Mouse (Mus musculus): ENCODE measurements at regions not wholly inside any gene's neighbourhood (a gene's known extent, or its start where the extent isn't known, plus 50 kb on each side); places are given as distances from the start of the nearest gene placed in this dataset.

- TF ChIP-seq CTCF (conservative IDR thresholded peaks at IDR 0.05; ENCODE audit: insufficient read depth, insufficient read length, low read depth, low read length), result no peak
- TF ChIP-seq POLR2A (IDR thresholded peaks at IDR 0.05; ENCODE audit: low read depth, low read length), result no peak
These were observed 1682.5 kb downstream of the D3Ertd751e start for GRCm38 (mm10) chr3:43424886-43425285.

Data from kidney, adult 2 months (tissue).